Mouse (Mus musculus): Measurements from ENCODE around the gene Dgki.
A peak's percentile ranks its signal among the peaks of the same experiment; 100 is the strongest.

Gene Dgki

DNA sequence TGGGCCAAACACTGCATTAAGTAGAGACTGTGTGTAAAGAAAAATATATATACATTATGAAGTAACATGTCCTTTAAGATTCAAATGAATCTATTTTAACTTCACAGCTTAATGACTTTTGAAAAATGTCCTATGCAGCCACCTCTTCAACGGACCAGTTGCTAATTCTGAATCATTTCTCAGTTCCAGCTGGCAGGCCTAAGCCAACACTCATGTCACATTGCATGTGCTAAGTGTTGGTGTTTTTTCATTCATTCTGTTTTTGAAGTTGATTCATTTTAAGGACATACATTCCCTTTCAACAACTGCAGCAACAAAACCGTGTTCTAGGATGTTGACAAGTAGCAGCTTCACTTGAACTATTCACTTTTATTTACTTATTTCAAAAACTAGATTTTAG, 484.0 kb downstream of the Dgki start:
- no peak for DNase-seq (ENCODE audit: extremely low spot score, low spot score)

DNA sequence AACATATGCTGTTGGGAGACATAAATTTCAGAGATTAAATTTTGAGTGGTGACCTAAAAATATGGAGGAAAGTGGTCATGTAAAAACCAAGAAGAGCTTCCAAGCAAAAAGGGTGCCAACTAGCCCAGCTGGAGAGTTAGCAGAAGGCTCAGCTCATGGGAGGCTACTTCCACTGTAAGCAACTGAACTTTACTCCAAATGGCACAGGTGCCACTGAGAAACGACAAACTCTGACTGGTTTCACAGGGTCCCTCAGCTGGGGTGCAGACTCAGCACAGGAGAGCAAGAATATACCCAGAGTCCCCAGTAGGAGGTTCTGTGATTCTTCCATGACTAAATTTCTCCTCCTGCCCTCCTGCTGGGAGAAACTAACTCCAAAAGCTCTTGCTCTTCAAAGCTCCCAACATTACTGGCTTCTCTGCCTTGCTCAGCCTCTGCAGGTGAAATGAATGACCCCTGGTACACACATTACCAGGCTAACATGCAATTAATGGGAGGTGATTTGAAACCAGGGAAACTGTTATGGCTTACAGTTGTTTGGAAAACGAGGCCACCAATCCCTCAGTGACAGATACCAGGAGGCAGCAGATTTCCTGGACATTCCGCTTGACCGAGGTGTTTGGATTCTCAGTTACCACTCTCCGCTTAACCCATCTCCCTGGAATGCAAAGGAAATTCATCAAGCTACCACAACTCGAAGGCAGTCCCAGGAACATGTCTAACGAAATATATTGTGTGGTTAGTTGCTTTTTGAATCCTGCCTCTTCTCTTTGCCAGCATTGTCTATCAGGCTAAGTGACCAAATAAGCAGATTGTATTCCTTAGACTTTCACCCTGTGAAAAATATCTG, 487.1 kb downstream of the Dgki start:
- DNase-seq (ENCODE audit: extremely low spot score, low spot score), result no peak

DNA sequence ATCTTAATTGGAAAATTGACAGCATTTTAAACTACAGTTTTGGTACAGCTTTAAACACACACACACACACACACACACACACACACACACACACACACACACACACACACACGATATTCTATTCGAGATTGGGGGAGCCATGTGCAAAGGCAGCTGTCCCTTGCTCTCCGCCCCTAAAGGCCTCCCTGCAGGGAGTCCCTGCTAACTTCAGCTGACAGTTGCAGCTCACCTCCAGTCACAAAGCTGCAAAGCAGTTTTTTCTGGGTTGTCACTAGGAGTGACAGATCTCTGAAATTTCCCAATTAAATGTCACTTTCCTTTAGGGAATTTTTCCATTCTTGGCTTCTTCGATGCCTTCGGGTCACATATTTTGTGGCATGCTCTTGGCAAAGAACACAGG, 489.5 kb downstream of the Dgki start:
- DNase-seq (ENCODE audit: extremely low spot score, low spot score), result no peak

DNA sequence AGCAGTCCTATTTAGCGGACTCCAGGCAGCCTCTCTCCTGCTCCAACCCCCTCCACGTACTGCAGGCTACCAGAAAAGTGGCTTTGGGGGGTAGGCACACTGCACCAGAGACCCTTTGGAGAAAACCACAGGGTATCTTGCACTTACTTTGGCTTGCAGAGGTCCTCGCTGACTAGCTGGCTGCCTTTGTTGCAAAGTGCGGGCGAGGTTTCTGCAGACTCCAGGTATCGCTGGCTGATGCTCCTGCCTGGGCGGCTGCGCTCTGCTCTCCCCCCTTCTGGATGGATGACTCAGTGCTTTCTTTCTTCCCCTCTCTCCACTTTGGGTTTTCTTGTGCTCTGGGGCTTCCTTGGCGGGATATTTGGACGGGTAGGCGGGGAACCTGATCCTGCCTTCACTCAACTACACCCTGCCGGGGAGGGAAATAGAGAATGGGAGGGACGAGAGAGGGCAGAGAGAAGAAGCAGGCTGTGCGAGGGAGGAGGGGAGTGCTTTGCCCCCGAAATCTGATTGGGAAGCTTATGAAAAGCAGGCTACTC, 490.2 kb downstream of the Dgki start, which contains the start of gene Ptn:
Gene Ptn, minus strand, starts transcription at position 474 of the 539 bp plus-strand sequence.
- DNase-seq (ENCODE audit: extremely low spot score, low spot score), result peak; percentile 71

GRCm38 (mm10) chr6:36809311-36809726, 490.7 kb downstream of the Dgki start:
- DNase-seq (ENCODE audit: extremely low spot score, low spot score), result no peak

DNA sequence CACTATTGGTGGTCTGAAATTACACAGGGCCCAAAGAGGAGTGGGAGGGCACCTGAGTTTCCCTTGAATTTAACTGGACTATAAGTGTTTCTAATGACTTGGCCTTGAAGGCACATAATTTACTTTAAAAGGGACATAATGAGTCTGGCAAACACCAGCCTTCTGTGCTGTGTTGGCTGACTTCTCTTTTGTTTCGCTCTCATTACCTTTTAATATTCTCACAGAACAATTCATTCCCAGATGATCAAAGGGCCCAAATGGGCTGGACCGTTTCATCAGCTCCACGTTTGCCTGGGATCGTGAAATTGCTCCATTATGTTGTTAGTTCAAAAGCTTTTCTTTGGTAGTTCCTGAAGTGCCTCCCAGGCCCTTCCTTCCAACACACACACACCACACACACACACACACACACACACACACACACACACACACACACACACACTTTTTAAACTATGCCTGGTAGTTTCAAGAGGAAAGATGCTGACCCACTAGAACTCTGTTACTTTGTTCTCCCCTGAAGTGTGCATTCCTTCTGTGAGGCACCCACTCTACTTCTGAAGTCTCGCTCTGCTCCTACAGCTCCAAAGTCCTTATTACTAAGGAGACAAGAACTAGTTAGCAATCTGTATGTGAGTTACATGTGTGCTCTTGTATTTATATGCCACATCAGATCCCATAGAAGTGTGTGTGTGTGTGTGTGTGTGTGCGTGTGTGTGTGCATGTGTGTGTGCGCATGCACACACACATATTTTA, 491.5 kb downstream of the Dgki start:
- DNase-seq (ENCODE audit: extremely low spot score, low spot score), result no peak

GRCm38 (mm10) chr6:36806906-36807305, 493.1 kb downstream of the Dgki start:
- peak; percentile 8 for DNase-seq (ENCODE audit: extremely low spot score, low spot score)

GRCm38 (mm10) chr6:36800309-36800946, 499.6 kb downstream of the Dgki start:
- no peak for DNase-seq (ENCODE audit: extremely low spot score, low spot score)

DNA sequence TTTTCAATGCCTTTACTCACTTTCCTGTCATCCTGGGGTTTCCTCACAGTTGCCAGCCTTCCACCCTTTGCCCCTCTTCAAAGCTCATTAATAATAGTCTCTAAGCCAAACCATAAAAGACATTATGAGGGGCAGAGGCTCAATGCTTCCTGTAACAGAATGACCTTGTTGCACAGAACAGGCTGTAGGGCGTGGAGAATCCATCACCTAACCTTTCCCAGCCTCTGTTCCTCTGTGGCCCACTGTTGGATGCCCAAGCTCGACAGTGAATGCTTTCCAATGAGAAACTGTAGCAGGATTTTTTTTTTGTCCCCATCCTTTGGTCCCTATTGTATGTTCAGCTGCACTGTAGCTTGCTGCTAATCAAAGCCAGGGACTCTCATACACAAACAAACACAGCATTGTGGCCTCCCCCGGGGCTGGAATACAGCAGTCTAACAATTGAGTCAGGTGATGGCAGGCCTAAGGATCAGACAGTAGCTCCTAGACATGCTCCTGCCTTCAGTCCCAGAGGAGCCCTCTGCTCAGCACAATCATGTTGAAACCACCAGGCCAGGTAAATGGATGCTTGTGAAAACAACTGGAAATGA, 502.8 kb downstream of the Dgki start:
- DNase-seq (ENCODE audit: extremely low spot score, low spot score), result no peak
